Mouse (Mus musculus): ENCODE data around the gene Qtrt1. TPM values are rescaled to one million over a fixed set of nuclear protein-coding genes. Genes with fewer than 3 reads are reported as not detected.

The Qtrt1 gene
- polyA plus RNA-seq, 1 experiment from 2014 or later: 42.3 TPM

DNA sequence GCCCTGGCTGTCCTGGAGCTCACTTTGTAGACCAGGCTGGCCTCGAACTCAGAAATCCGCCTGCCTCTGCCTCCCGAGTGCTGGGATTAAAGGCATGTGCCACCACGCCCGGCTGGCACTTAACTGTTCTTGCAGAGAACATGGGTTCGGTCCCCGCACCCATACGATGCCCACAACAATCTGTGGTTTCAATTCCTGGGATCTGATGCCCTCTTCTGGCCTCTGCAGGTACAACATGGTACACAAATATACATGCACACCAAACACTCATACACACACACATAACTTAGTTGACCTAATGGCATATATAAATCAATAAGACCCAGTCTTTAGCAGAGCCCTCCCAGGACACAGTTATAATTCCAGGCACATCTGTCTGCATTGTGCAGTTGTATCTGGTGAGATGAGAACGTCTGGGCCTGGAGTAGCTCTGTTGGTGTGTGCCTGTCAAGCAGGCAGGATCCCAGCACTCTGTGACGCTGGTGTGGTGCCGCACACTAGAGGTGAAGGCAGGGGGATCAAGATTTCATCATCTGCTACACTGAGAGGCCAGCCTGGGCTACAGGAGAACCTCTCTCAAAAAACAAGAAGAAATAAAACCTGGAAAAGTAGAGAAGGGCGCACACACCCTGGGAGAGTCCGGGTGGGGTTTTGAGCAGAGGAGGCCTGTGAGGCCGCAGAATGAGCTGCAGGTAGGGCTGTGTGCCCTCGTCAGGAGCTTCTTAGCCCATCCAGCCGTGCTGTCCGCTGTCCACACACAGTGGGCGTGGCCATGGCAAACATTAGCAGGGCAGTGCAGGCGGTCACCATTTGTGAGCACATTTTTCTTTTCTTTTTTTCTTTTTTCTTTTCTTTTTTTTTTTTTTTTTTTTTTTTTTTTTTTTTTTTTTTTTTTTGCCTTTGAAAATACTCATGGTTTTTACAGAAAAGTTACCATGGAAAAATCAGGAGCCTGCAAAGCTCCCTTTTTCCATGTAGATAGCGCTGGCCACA is 57.7 kb downstream of the Qtrt1 start:
- no peak overlapping the region for H3K4me2 ChIP-seq
- H3K27ac ChIP-seq: no peak overlapping the region
- peaks cover 83% of the 10 kb centered on the region for H3K36me3 ChIP-seq
- no peak for ATAC-seq (ENCODE audit: insufficient number of reproducible peaks, low FRiP score, low TSS enrichment, low read depth)
- no peak overlapping the region for H3K9ac ChIP-seq
- WGBS: 91% methylated on average over 20 of the region's 20 CpGs
- H3K9me3 ChIP-seq: no peaks in the 10 kb centered on the region
- H3K4me1 ChIP-seq: no peaks in the 10 kb centered on the region
- H3K27me3 ChIP-seq: no peaks in the 10 kb centered on the region
- no peak overlapping the region for H3K4me3 ChIP-seq

Other genes with a start within 250 kb of the Qtrt1 start
- 6.1 and 6.4 TPM in 2 replicates for gene Pde4a, start 246.1 kb upstream of the Qtrt1 start, polyA plus RNA-seq (2015; fragmentation: Nextera tagmentation; extraction: Ambion mirVana)
- gene Keap1, start 172.5 kb upstream of the Qtrt1 start, polyA plus RNA-seq (2015; fragmentation: Nextera tagmentation; extraction: Ambion mirVana): 77.7 and 78.6 TPM in 2 replicates
- 6.2 and 6.3 TPM in 2 replicates for gene S1pr5, start 163.4 kb upstream of the Qtrt1 start, polyA plus RNA-seq (2015; fragmentation: Nextera tagmentation; extraction: Ambion mirVana)
- 40.8 and 44.2 TPM in 2 replicates for gene Atg4d, start 146.5 kb upstream of the Qtrt1 start, polyA plus RNA-seq (2015; fragmentation: Nextera tagmentation; extraction: Ambion mirVana)
- gene Kri1, start 123.9 kb upstream of the Qtrt1 start, polyA plus RNA-seq (2015; fragmentation: Nextera tagmentation; extraction: Ambion mirVana): 13.1 and 18.4 TPM in 2 replicates
- gene Cdkn2d, start 120.4 kb upstream of the Qtrt1 start, polyA plus RNA-seq (2015; fragmentation: Nextera tagmentation; extraction: Ambion mirVana): 55.3 and 60.1 TPM in 2 replicates
- 42.3 and 43.2 TPM in 2 replicates for gene Ap1m2, start 99.5 kb upstream of the Qtrt1 start, polyA plus RNA-seq (2015; fragmentation: Nextera tagmentation; extraction: Ambion mirVana)
- gene Slc44a2, start 91.1 kb upstream of the Qtrt1 start, polyA plus RNA-seq (2015; fragmentation: Nextera tagmentation; extraction: Ambion mirVana): 137 and 150 TPM in 2 replicates
- 169 and 174 TPM in 2 replicates for gene Ilf3, start 44.0 kb upstream of the Qtrt1 start, polyA plus RNA-seq (2015; fragmentation: Nextera tagmentation; extraction: Ambion mirVana)
- 76.1 and 84.4 TPM in 2 replicates for gene Dnm2, start 13.1 kb downstream of the Qtrt1 start, polyA plus RNA-seq (2015; fragmentation: Nextera tagmentation; extraction: Ambion mirVana)
- 123 and 132 TPM in 2 replicates for gene Tmed1, start 98.4 kb downstream of the Qtrt1 start, polyA plus RNA-seq (2015; fragmentation: Nextera tagmentation; extraction: Ambion mirVana)
- 3.5 and 3.6 TPM in 2 replicates for gene AB124611, start 114.3 kb downstream of the Qtrt1 start, polyA plus RNA-seq (2015; fragmentation: Nextera tagmentation; extraction: Ambion mirVana)
- gene Carm1, start 135.1 kb downstream of the Qtrt1 start, polyA plus RNA-seq (2015; fragmentation: Nextera tagmentation; extraction: Ambion mirVana): 47.3 and 53.2 TPM in 2 replicates
- 28.3 and 31.4 TPM in 2 replicates for gene Timm29, start 180.9 kb downstream of the Qtrt1 start, polyA plus RNA-seq (2015; fragmentation: Nextera tagmentation; extraction: Ambion mirVana)
- 23.3 and 23.6 TPM in 2 replicates for gene Yipf2, start 181.0 kb downstream of the Qtrt1 start, polyA plus RNA-seq (2015; fragmentation: Nextera tagmentation; extraction: Ambion mirVana)
- gene Smarca4, start 204.3 kb downstream of the Qtrt1 start, polyA plus RNA-seq (2015; fragmentation: Nextera tagmentation; extraction: Ambion mirVana): 65.4 and 68.7 TPM in 2 replicates

Data from limb, embryonic 15.5 days (tissue).